Mouse (Mus musculus) liver, adult 2 months (tissue): Measurements from ENCODE around the gene Kifc5b.

Experiments used
- CTCF ChIP-seq: fragments of 200-500 bp; IDR thresholded peaks from 2 replicates; pipeline ENCODE4 v1.5.1; 2011; ENCODE audit warnings: low read depth, low read length, control low read depth
- POLR2A ChIP-seq: fragments of 200-500 bp; IDR thresholded peaks from 2 replicates; pipeline ENCODE4 v1.6.1; 2011; ENCODE audit warnings: low read length, control low read depth; ENCODE audit not compliant: insufficient read depth; ENCODE audit errors: extremely low read depth

DNA sequence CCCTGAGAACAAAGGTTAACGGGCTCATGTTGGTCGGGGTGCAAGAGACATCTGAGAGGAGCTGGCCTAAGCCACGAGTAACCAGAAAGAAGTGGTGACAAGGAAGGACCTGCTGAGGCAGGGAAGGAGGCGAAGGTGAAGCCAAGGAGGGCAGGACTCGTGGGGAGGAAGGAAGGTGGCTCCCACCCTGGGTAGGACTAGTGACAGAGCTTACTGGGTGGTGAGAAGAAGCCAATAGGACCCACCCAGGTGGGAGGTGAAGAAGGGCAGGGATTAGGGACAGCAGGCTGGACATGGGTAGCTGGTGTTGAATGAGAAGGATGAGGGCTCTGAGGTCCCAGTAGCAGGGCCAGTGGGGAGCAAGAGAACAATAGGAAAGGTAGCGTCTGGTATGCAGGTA lies 36.3 kb downstream of the Kifc5b start:
- TF ChIP-seq POLR2A (no peak), CTCF (no peak)
